Mouse (Mus musculus) adrenal gland, adult (tissue): ENCODE measurements at regions not wholly inside any gene's neighbourhood (a gene's known extent, or its start where the extent isn't known, plus 50 kb on each side); places are given as distances from the start of the nearest gene placed in this dataset.

Experiments used
- DNase-seq, 2 experiments: peaks; one replicate each; pipeline ENCODE4 v3.0.0; 2022 to 2023; ENCODE audit warnings: low spot score in 1 of 2; ENCODE audit not compliant: inconsistent age in 2 of 2

- no peak for DNase-seq
Observed at GRCm38 (mm10) chr16:5538836-5539510, 283.2 kb upstream of the Eef2kmt start.

GRCm38 (mm10) chr16:5537286-5538204, 281.8 kb upstream of the Eef2kmt start:
- DNase-seq, result peak; percentile 7 to 62

- no peak for DNase-seq
Observed at GRCm38 (mm10) chr16:5536515-5536972, 280.8 kb upstream of the Eef2kmt start.

- no peak for DNase-seq
Observed at GRCm38 (mm10) chr16:5535414-5535813, 279.6 kb upstream of the Eef2kmt start.

- no peak for DNase-seq
Observed at GRCm38 (mm10) chr16:5534862-5535261, 279.1 kb upstream of the Eef2kmt start.

- DNase-seq, result no peak
Observed at GRCm38 (mm10) chr16:5534385-5534784, 278.6 kb upstream of the Eef2kmt start.

GRCm38 (mm10) chr16:5532281-5532680, 276.5 kb upstream of the Eef2kmt start:
- DNase-seq, result no peak

GRCm38 (mm10) chr16:5529823-5530222, 274.0 kb upstream of the Eef2kmt start:
- no peak for DNase-seq

- no peak for DNase-seq
Observed at GRCm38 (mm10) chr16:5527936-5528335, 272.2 kb upstream of the Eef2kmt start.

- DNase-seq, result no peak
Observed at GRCm38 (mm10) chr16:5524375-5524774, 268.6 kb upstream of the Eef2kmt start.

- DNase-seq, result no peak
Observed at GRCm38 (mm10) chr16:5523402-5524021, 267.7 kb upstream of the Eef2kmt start.

GRCm38 (mm10) chr16:5517746-5518145, 262.0 kb upstream of the Eef2kmt start:
- DNase-seq, result no peak

- no peak for DNase-seq
Observed at GRCm38 (mm10) chr16:5515867-5516266, 260.1 kb upstream of the Eef2kmt start.

GRCm38 (mm10) chr16:5507261-5507660, 251.5 kb upstream of the Eef2kmt start:
- DNase-seq, result no peak

- no peak for DNase-seq
Observed at GRCm38 (mm10) chr16:5501961-5502360, 246.2 kb upstream of the Eef2kmt start.

GRCm38 (mm10) chr16:5496051-5496685, 240.4 kb upstream of the Eef2kmt start:
- no peak for DNase-seq

GRCm38 (mm10) chr16:5493352-5493751, 237.6 kb upstream of the Eef2kmt start:
- no peak for DNase-seq

GRCm38 (mm10) chr16:5487259-5487658, 231.5 kb upstream of the Eef2kmt start:
- DNase-seq, result no peak

GRCm38 (mm10) chr16:5483337-5483736, 227.6 kb upstream of the Eef2kmt start:
- no peak for DNase-seq

- no peak for DNase-seq
Observed at GRCm38 (mm10) chr16:5480148-5480547, 224.4 kb upstream of the Eef2kmt start.

GRCm38 (mm10) chr16:5478970-5479369, 223.2 kb upstream of the Eef2kmt start:
- no peak for DNase-seq
